Mouse (Mus musculus) adrenal gland, adult 18-20 months (tissue): ENCODE measurements around the gene Ubb. TPM values are rescaled to one million over a fixed set of nuclear protein-coding genes. Genes with fewer than 3 reads are reported as not detected.

Experiments
- DNase-seq, 2 experiments: peaks; one replicate each; pipeline ENCODE4 v3.0.0; 2021 to 2022; ENCODE audit warnings: low spot score in 2 of 2
- total RNA-seq, 2 experiments: library from RNA; stranded (reverse); gene quantifications; 1 replicate in 1 of 2; 2 replicates in 1 of 2; pipeline ENCODE4 v1.2.3; 2021

Ubb gene
- total RNA-seq, 2 experiments from 2014 or later, result 1,040 to 1,434 TPM

DNA sequence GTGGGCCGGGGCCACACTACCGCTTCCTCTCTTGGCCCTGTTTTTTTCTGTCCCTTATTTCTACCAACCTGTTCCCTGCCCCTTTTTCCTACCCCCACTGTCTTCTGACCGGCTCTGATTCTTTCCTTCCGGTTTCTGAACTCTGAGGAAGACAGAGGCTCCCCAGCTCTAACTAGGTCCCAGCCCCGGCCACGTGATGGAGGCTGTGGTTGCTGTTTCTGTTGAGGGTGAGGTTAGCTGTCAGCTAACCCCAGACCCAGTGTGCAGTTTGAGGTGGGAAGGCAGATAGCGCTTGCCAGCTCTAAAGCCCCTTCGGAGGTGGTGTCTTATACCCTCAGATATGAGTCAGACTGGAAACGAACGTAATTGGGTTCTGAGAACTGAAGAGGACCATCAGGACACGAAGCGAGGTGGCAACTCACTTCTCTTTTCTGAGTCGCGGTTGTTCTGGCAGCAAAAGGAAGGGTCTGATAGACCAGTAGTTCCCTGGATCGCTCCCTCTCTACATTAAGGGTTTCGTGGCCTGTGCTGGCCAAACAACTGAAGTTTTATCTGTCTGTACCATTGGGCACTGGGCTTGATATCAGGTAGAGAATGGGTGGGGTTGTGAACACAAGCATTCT lies 25.7 kb downstream of the Ubb start:
- DNase-seq, result peak in 1 of 2 experiments; percentile 36

GRCm38 (mm10) chr11:62583031-62583430 lies 32.1 kb downstream of the Ubb start:
- DNase-seq, result no peak

DNA sequence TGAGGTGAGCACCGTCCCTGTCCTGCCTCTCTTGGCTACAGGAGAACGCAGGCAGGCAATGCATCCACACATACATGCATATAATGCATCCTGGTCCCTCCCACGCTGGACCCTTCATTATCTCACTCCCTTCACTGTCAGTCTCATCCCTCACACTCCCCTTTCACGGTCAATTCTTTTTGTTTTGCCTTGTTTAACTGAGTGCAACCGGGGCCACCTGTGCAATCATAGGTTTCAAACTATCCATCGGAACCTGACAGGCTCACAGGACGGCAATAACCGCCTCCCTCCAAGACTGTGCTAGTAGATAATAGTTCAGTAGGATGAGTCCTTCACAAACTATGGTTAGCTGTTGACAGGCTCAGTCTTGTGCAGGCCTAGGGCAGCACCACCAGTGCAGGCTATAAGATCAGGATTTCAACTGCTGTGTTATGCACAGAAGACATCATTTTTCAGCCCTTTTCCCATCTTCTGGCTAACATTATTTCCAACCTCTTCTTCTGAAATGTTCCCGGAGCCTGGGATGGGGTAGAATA lies 33.8 kb downstream of the Ubb start:
- DNase-seq, result no peak

- no peak for DNase-seq
Observed at GRCm38 (mm10) chr11:62587034-62587433, 36.1 kb downstream of the Ubb start.

DNA sequence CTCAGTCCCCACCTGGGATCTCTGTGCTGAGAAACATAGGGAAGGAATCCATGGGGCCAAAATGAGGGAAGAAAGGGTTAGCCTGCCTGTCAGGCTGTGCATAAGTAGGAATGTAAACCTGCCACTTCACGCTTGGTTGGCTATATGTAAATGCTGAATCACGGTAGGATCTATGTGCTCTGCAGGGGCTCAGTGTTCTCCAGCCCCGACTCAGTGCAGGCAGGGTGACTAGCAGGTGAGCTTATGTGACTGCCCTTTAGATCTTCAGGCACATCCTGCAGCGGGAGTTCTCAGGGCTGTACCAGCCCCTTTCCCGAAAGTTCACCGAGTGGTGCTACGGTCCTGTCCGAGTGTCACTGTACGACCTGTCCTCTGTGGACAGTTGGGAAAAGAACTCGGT lies 38.4 kb downstream of the Ubb start:
- DNase-seq, result no peak

- no peak for DNase-seq
Observed at GRCm38 (mm10) chr11:62591026-62591425, 40.1 kb downstream of the Ubb start.

GRCm38 (mm10) chr11:62591904-62592575 lies 41.1 kb downstream of the Ubb start:
- DNase-seq, result no peak

- DNase-seq, result no peak
Observed at GRCm38 (mm10) chr11:62598571-62598970, 47.6 kb downstream of the Ubb start.

DNA sequence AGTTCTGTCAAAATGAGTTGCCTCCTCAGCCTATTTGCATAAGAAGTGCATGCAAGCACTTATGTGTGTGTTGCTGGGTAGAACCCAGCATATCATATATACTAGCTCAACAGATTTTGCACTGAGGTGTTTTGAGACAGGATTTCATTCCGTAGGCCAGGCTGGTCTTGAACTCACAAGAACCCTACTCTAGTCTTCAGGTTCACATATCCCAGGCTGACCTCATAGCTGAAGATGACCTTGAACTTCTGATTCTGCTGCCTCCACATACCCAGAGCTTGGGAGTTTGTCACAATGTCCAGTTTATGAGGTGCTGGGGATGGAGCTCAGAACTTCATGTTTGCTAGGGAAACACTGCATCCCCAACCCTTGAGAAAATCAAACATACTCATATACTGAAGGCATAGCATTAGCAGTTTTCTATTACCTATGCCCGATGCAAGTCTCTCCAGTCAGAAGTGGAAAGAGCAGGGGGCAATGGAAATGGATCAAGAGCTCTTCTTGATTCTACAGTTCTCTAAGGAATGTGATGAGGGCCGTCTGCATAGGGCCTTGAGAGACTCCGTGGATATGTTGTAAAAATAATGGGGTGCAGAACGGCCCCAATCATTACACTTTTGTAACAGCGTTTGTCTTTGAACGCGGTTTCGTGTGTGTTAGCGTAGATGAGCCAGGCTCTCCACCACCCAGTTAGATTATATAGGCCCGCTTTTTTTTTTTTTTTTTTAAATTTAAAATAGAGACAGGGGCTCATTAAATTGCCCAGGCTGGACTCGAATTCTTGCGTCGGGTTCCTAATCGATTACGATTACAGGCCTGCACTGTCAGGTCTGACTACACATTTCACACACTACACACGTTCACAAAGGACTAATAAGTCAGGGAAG lies 51.0 kb downstream of the Ubb start:
- no peak for DNase-seq

Other genes starting within 250 kb of the Ubb start
- 1 to 10 TPM; 7.5 to 9.0 TPM for gene Pigl, start 92.7 kb upstream of the Ubb start, total RNA-seq
- gene Ncor1, start 92.6 kb upstream of the Ubb start, total RNA-seq, result 100 to 1,000 TPM; 185 to 200 TPM
- gene Cenpv, start 11.9 kb upstream of the Ubb start, total RNA-seq, result 10 to 100 TPM; 32.0 to 33.1 TPM
- 1 to 10 TPM; 3.4 to 7.2 TPM for gene Trpv2, start 23.3 kb downstream of the Ubb start, total RNA-seq
- gene Lrrc75a, start 97.4 kb downstream of the Ubb start, total RNA-seq, result 10 to 100 TPM; 13.9 to 23.5 TPM
- 10 to 100 TPM; 26.5 to 36.7 TPM for gene Mmgt2, start 97.5 kb downstream of the Ubb start, total RNA-seq
- 1 to 10 TPM; 2.9 to 3.9 TPM for gene Zfp287, start 180.7 kb downstream of the Ubb start, total RNA-seq
- not detected for gene Gm10428, start 201.9 kb downstream of the Ubb start, total RNA-seq
- 1 to 10 TPM; 2.0 to 2.5 TPM for gene Zfp286, start 238.3 kb downstream of the Ubb start, total RNA-seq